Mouse (Mus musculus): ENCODE measurements around the gene Cyp4a10.
"Not testable (repeated sequence)": the region's sequence is repeated elsewhere in the genome, so short reads cannot be mapped to it uniquely, and the experiment has no call there.

Cyp4a10 gene

DNA sequence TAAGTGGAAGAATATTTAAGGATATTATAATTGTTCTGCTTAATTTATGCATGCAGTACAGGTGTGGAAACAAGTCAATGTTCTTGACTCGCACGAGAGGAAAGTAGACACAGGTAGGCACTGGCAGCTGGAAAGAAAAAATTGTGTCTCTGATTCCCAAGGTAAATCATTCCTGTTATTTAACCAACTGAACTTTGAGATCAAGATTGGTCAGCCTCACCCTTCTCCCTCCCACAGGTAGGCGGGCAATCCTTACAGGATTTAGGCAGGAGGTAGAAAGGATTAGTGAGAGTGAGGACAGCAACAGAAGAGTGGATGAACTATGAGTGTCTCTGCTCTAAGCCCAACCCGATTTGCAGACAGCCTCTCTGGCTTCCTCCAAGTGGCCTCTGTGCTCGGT lies at the start of gene Cyp4a10:
Cyp4a10 (plus strand) TSS at position 265 of the 400 bp plus-strand sequence.
- DNase-seq (ENCODE audit: low spot score in 2 of 2): not testable (repeated sequence)

DNA sequence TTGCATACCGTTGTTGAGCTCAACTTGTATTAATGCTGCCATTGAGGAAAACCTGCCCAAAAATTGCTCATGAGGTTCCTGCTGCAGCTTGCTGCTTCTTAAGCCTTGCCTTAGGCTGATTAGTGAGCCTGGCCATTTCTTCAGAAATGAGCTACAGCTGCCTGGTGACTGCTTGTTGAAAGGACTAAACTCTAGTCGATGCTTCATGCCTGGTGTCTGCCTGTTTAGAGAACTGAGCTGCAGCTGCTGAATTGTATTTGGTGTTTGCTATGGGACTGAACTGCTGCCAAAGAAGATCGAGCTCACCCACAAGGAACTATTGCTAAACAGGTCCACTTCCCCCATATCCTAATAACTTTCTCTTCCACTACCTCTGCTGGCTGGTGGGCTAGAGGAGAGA lies 44.5 kb upstream of the Cyp4a10 start:
- not testable (repeated sequence) for DNase-seq (ENCODE audit: low spot score in 2 of 2)

DNA sequence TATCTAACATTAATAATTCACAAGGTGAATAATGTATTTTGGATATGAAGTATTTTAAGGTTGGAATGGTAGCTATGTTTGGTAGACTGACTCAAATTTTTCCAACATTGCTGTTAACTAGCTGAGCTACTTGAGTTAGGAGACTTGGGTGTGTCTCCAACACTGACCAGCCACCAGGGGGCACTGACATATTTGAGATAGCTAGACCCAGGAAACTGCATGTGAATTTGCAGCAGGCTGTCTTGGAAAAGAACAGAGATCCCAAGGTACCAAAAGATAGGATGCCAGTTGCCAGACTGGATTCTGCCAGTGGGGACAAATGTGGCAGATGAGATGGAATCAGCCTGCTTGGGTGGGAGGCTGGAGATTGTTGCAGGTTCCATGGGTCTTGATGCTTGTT lies 42.0 kb upstream of the Cyp4a10 start:
- not testable (repeated sequence) for DNase-seq (ENCODE audit: low spot score in 2 of 2)

DNA sequence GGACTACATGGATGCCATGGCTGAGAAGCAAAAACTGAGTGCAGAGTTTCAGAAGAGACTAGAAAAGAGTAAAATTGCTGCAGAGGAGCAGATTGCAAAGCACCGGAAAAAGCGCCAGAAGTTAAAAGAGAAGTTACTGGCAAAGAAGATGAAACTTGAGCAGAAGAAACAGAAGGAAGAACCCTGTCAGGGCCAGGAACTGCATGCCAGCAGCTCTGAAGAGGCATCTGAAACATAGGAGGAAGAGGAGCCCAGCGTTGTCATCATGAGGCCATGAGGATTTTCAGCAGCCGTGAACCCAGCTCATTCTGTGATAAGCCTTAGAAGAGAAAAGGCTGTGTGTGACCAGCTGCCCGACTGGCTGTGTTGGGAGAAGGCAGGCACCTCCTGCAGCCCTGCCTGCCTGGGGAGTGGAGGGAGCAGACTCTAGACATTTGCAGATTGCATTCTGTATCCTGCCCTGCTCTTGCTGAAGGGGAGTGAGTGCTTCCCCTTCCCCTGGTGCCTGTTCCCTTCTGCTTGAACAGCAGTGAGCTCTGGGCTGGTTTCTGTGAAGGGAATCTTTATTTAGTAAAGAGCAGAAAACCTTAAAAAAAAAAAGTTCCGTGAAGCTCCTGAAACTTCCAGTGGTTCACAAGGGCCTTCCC lies 36.9 kb upstream of the Cyp4a10 start:
- DNase-seq (ENCODE audit: low spot score in 2 of 2): no peak

DNA sequence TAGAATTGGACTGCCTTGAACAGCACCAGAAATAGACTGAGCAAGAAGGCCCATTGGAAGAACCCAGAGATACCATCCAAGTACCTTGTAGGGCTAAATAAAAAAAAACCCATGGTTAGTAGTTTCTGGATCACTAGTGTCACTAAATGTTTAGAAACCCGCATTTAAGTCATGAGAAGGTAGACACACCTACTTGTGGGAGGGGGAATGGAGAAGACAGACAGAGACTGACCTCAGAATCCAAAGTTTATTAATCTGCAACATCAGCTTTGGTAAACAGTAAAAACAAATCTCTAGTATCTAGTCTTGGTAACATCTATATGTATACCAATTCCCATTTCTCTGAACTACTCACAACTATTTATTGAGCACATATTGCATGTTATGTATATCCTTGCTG lies 22.1 kb upstream of the Cyp4a10 start, which contains the start of gene Cyp4a14:
Cyp4a14 (minus strand) TSS at position 142 of the 400 bp plus-strand sequence.
- no peak for DNase-seq (ENCODE audit: low spot score in 2 of 2)

DNA sequence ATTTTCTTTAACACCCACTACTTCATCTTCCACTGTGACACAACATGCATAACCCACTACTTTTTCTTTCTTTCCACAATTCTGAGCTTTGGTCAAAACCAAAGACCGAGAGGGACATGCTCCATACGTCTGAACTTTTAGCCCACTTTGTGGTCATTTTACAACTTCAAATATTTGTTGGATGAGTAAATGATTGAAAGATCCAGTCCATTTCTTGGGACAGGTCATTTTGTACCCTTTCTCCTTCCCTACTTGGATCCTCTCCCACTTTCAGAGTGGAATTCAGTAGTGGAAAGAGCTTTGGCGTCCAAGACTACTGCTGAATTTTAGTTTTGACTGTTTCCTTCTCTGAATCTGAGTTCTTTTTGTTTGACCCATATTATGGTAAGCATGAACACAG lies 20.6 kb upstream of the Cyp4a10 start:
- DNase-seq (ENCODE audit: low spot score in 2 of 2): no peak

DNA sequence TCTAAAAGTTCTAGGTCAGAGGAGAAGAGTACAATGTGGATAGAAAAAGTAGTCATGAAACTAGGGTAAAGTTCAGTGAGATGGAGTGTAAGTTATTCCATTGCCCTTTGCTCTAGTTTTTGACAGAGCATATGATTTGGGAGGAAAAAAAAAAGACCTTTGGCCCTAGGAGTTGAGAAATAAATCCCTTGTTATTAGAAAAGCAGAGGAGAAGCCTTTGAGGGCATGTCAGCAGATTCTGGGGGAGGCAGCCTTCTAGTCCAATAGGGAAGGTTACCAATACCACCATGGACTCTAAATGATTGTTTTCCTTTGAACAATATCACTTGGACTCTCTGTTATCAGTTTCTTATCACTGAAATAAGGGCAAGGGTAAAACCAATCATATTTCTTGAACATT lies 4.1 kb upstream of the Cyp4a10 start:
- DNase-seq (ENCODE audit: low spot score in 2 of 2): not testable (repeated sequence)

DNA sequence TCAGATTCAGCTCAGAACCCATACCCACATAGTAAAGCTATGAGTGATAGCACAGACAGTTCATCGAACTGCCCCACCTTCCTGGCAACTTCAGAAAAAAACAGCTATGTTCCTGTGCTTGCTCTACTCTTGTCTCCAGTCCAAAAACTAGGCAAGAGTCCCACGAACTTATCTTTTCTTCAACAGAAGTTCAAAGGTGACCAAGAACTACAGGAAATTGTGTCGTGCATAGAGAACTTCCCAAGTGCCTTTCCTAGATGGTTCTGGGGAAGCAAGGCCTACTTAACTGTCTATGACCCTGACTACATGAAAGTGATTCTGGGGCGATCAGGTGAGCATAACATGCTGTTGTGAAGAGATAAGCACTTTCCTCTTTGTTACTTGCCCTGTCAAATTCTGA lies 1.4 kb downstream of the Cyp4a10 start:
- DNase-seq (ENCODE audit: low spot score in 2 of 2): no peak

DNA sequence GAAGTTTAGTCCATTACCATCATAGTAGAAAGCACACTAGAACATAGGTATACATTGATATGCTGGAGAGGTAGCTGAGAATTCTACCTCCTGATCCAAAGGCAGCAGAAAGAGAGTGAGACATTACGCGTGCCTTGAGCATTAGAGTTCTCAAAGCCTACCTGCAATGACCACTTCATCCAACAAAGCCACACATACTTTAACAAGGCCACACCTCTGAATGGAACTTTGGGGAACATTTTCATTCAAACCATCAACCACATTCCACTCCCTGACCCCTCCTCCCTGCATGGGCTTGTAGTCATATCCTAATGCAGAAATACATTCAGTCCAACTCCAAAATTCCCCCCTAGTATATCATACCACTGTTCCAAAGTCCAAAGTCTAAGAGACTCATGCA lies 3.7 kb downstream of the Cyp4a10 start:
- DNase-seq (ENCODE audit: low spot score in 2 of 2): no peak

DNA sequence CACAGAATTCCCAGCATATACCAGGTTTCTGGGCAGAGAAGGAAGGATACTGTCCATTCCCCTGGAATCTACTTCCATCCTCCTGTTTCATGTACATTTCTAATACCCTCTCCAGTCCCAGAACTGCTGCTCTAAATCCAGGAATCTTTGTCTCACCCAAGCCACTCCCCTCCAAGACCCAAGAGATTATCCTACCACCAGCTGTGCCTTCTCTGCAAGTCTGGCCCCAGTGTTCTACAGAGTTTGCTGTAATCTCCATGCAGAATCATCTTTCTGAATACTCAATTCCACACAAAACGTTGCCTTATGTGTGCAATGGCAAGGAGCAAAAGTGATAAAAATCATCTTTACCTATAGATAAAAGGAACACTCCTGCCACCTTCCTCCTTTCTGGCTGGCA lies 27.0 kb downstream of the Cyp4a10 start:
- no peak for DNase-seq (ENCODE audit: low spot score in 2 of 2)

DNA sequence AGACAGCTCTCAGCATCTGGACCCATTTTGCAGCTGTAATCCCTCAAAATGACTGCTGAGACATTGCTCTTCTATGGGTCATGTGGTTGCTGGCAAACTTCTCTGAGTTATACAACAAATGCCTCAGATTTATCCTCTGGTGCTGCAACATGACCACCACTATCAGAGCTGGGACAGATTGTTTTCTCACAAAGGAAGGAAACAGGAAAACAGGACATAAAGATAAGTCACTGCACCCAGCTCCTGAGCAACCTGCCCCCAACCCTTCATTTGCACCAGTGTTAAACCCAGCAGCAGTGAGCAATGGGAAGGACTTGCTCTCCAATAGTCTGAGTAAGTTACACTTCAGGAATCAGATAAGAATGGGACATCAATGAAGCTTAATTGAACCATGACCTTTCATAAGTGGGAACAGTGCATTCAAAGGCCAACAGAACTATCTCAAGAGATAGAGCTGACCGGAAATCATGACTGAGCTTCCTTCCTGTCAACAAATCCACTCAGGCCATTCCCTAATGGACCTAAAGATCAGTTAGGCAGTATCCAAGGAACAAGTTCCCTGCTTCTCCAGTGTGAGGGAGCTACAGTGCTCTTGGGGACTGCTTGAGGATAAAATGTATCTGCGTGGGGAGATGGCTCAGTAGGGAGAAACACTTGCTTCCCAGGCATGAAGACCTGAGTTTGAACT lies 28.2 kb downstream of the Cyp4a10 start:
- no peak for DNase-seq (ENCODE audit: low spot score in 2 of 2)

DNA sequence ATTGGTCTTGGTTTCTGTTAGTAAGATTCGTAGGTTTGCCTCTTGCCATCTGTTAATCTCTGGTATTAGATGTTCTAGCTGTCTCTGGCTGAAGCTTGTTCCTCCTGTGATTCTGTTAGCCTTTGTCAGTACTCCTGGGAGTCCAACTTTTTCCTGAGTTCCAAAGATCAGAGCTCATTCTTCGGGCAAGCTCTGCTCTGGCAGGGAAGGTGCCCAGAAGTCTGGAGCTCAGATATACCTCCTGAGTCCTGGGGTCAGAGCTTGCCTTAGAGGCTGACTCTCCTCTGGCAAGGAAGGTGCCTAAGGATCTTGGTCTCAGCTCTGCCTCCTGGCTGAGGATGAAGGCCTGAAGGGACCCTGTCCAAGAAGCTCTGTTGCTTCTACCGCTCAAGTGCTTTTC lies 34.7 kb downstream of the Cyp4a10 start:
- no peak for DNase-seq (ENCODE audit: low spot score in 2 of 2)

DNA sequence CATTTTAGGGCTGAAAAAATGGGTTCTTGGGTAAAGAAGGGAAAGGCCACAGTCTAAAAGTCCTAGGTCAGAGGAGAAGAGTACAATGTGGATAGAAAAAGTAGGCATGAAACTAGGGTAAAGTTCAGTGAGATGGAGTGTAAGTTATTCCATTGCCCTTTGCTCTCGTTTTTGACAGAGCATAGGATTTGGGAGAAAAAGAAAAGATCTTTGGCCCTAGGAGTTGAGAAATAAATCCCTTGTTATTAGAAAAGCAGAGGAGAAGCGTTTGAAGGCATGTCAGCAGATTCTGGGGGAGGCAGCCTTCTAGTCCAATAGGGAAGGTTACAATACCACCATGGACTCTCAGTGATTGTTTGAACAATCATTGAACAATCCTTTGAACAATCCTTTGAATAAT lies 37.4 kb downstream of the Cyp4a10 start:
- DNase-seq (ENCODE audit: low spot score in 2 of 2): no peak

DNA sequence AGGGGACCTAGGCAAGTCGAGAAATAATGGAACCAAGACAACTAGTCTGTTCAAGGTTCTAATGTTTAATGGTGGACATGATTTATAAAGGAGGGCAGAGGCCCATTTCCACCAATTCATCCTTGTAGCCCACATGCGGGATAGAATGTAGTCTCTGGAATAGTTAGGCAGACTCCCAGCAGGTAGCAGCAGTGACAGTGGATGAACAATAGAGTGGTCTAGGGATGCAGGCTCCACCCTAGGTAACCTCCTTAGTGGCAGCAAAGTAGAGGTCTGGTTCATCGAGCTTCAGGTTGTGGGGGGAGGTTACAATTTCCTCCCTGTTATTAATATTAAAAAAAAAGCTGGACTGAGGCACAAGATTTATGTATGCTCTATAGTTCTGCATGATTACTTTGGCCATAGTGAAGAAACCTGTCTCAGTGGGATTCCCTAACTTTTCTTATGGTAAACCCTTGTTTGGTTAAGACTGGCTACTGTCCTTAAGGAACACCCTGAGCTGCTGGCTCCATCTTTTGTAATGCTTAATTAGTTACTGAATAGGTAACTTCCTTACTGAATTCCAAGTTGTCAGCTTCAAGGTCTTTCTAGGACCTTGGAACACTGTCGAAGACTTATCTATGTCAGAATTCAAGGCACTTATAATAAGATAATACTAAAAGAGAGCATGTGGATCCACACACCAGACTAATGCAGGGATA lies 39.9 kb downstream of the Cyp4a10 start:
- no peak for DNase-seq (ENCODE audit: low spot score in 2 of 2)

DNA sequence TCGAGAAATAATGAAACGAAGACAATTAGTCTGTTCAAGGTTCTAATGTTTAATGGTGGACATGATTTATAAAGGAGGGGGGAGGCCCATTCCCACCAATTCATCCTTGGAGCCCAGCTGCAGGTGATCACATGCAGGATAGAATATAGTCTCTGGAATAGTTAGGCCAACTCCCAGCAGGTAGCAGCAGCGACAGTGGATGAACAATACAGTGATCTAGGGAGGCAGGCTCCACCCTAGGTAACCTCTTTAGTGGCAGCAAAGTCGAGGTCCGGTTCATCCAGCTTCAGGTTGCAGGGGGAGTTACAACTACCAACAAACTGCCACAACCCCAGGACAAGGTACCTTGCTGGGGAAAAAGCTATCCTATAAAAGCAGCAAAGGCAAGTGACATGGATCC lies 43.2 kb downstream of the Cyp4a10 start:
- not testable (repeated sequence) for DNase-seq (ENCODE audit: low spot score in 2 of 2)

DNA sequence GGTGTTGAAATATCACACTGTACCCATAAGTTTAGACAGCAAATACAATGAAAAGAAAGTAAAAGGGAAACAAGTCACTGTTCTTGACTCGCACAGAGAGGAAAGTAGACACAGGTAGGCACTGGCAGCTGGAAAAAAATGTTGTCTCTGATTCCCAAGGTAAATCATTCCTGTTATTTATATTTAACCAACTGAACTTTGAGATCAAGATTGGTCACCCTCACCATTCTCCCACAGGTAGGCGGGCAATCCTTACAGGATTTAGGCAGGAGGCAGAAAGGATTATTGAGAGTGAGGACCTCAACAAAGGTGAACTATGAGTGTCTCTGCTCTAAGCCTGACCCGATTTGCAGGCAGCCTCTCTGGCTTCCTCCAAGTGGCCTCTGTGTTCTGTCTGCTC lies 45.3 kb downstream of the Cyp4a10 start, which contains the start of gene Cyp4a31:
Cyp4a31 (plus strand) TSS at position 249 of the 400 bp plus-strand sequence.
- DNase-seq (ENCODE audit: low spot score in 2 of 2): no peak

DNA sequence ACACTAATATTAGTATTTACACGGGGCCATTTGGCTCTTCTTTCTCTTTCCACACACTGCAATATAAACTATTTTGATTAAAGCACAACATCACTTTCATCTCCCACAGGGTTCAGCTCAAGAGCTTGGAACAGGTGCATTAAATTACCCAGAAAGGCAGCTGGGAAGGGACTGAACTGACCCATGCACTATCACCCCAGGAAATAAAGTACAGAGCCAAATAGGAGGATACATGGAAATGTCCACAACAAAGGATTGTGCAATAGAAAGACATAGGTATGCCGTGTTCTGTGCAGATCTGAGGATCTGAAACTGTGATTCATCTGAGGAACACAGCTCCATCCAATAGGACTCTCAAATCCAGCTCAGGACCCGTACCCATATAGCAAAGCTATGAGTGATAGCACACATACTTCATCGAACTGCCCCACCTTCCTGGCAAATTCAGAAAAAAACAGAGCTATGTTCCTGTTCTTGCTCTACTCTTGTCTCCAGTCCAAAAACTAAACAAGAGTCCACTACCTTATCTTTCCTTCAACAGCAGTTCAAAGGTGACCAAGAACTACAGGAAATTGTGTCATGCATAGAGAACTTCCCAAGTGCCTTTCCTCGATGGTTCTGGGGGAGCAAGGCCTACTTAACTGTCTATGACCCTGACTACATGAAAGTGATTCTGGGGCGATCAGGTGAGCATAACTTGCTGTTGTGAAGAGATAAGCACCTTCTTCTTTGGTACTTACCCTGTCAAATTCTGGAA lies 46.6 kb downstream of the Cyp4a10 start:
- DNase-seq (ENCODE audit: low spot score in 2 of 2): not testable (repeated sequence)

DNA sequence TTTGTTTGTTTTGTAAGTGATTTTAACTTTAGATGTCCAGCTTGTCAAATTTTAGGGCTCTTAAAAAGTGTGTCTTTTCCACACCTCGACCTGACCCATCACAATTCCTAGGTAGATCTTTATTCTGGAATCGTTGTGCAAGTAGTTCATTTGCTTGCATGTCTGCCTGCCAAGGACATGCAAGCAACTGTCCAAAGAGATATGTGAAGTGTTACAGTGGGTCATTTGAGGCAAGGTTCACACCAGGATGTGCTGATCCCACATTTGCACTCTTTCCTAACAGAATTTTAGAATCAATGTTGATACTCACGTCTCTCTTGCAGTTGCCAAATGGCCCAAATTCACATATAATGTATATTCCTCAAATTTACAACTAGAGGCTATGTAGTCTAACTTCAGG lies 57.2 kb downstream of the Cyp4a10 start:
- DNase-seq (ENCODE audit: low spot score in 2 of 2): no peak

DNA sequence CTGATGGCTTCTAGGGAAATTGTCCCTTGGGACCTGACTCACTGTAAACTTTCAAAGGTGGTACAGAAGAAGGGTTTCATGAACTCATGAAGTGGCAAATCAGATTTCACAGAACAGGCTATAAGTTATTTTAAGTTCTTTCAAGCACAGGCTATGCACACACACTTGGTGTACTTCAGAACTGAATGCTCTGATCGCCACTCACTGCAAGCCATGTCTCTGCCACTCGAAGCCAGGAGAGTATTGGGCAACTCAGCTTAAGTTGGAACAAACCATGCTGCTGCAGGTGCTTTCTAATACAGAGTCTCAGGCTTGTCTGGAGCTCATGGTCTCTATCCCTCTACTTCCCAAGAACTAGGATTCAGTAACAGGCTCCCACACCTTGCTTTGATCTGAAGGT lies 57.7 kb downstream of the Cyp4a10 start:
- no peak for DNase-seq (ENCODE audit: low spot score in 2 of 2)

DNA sequence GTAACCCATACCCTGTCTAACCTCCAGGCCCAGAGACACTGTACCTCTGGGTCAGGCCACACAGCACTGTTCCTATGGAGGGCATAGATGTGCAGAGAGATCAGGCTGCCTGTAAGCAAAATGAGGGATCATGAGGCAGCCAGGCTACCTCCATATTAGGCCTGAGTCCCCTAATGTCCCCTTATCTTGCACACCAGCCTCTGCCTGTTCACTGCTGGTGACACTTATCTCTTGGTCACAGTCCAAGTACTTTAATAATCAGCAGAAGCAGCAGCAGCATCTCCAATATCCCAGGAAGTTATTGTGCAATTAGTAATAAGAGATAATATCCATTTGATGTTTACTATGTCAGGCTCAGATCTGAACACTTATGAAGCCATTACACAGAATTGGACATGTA lies 65.0 kb downstream of the Cyp4a10 start:
- no peak for DNase-seq (ENCODE audit: low spot score in 2 of 2)
